Mouse (Mus musculus): ENCODE data around the gene Rab21. TPM values are rescaled to one million over a fixed set of nuclear protein-coding genes. Genes with fewer than 3 reads are reported as not detected.
A peak's percentile ranks its signal among the peaks of the same experiment; 100 is the strongest.

The Rab21 gene
- 10.0 and 11.9 TPM in 2 replicates for polyA plus RNA-seq (2014; fragmentation: Nextera tagmentation; extraction: Ambion mirVana)

DNA sequence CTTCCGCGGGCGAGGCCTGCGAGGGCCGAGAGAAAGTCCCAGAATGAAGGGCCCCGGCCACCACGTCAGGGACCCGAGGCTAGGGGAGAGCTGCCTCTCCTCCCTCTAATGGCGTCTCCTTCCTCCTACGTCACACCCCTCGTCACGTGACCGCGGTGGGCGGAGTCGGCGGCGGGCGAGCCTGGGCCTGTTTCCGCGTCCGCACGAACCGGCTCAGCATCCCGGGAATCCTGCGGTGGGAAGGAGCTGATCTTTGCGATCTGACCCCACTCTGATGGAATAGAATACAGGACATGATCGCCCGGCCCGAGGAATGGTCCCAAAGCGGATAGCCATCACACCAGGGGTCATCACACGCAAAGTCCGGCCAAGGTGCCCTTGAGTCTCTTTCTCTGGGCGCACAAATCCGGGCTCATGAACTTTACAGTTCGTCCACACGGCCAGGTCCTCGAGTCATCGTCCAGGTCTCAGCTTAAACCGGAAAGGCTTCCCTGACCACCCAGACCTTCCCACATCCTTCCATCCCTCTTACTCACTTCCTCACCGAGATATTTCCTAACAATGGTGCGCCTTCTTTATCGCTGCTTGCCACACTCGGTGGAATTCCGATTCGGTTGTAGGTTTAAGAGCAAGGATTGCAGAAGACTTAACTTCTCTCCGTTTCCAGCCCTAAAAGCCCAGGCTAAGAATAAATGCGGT lies at the start of gene Rab21:
Gene Rab21, minus strand, starts transcription at position 122 of the 699 bp plus-strand sequence.
- under 1% methylated on average over 46 of the region's 48 CpGs for WGBS
- Histone ChIP-seq H3K27me3 (ENCODE audit: control insufficient read depth, insufficient read depth, low read length) (no peaks in the 10 kb centered on the region), H3K36me3 (ENCODE audit: control insufficient read depth, insufficient read depth, low read length) (no peaks in the 10 kb centered on the region), H3K4me3 (ENCODE audit: low read depth, low read length) (peak within 1 kb of the TSS; percentile 89), H3K4me2 (ENCODE audit: low read depth, low read length, severe bottlenecking) (peak within 1 kb of the TSS; percentile 88), H3K9ac (ENCODE audit: low read length) (peak within 1 kb of the TSS; percentile 92), H3K27ac (ENCODE audit: low read depth, low read length) (peak within 1 kb of the TSS; percentile 75), H3K4me1 (replicated peaks; ENCODE audit: control insufficient read depth, insufficient read depth, low read length) (peaks cover 7% of the 10 kb centered on the region), H3K9me3 (ENCODE audit: control insufficient read depth, low read length) (no peaks in the 10 kb centered on the region)
- peak; percentile 97 for DNase-seq (ENCODE audit: low spot score)
- ATAC-seq (replicated peaks; ENCODE audit: low FRiP score): peak; percentile 94

DNA sequence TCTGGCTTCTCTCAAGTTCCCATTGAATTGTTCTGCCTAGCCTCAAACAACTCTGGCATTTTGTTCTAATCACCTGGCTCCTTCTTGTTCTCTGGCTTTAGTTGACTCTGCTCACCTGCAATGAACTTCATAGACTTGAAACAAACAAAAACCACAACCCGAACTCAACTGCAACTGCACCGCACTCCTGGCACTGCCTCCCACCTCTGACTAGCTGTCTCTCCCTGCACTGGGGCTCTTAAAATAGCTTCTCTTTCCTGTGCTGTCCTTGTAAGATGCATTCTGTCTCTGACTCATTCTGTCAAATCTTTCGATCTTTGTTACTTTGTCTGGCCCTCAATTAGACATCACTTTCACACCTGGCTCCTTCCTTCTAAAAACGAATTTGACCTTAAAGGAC lies 47.8 kb upstream of the Rab21 start:
- Histone ChIP-seq H3K27me3 (ENCODE audit: control insufficient read depth, insufficient read depth, low read length) (no peaks in the 10 kb centered on the region), H3K4me1 (replicated peaks; ENCODE audit: control insufficient read depth, insufficient read depth, low read length) (0 out of 2 replicates have a peak, but pooled peaks cover 2% of the 10 kb centered on the region), H3K4me3 (ENCODE audit: low read depth, low read length) (no peak overlapping the region; the same call in 1 of the 2 replicates), H3K9ac (ENCODE audit: low read length) (no peak overlapping the region; the same call in 1 of the 2 replicates), H3K36me3 (ENCODE audit: control insufficient read depth, insufficient read depth, low read length) (no peaks in the 10 kb centered on the region), H3K27ac (ENCODE audit: low read depth, low read length) (no peak overlapping the region), H3K9me3 (ENCODE audit: control insufficient read depth, low read length) (no peaks in the 10 kb centered on the region), H3K4me2 (ENCODE audit: low read depth, low read length, severe bottlenecking) (peak overlapping the region; percentile 75)
- WGBS: 82% methylated on average over 4 of the region's 4 CpGs
- ATAC-seq (replicated peaks; ENCODE audit: low FRiP score): no peak
- no peak for DNase-seq (ENCODE audit: low spot score)

DNA sequence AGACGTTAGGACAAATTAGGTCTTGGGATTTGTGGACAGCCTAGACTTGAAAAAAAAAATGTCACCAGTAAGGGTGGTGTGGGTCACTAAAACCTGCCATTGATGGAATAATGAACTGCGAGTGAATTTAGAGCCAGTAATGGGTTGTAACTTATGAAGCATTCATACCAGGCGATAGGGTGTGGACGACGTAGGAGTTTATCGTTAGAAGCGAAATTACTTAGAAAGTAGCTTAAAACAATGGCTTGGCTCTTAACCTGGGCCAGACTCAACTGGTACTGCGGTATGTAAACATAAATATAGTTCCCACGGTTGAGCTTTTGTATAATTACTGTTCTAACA lies 47.2 kb upstream of the Rab21 start:
- Histone ChIP-seq H3K36me3 (ENCODE audit: control insufficient read depth, insufficient read depth, low read length) (no peaks in the 10 kb centered on the region), H3K4me1 (replicated peaks; ENCODE audit: control insufficient read depth, insufficient read depth, low read length) (0 out of 2 replicates have a peak, but pooled peaks cover 2% of the 10 kb centered on the region), H3K27ac (ENCODE audit: low read depth, low read length) (peak overlapping the region; percentile 94), H3K9ac (ENCODE audit: low read length) (peak overlapping the region; percentile 59), H3K4me3 (ENCODE audit: low read depth, low read length) (peak overlapping the region; percentile 54), H3K4me2 (ENCODE audit: low read depth, low read length, severe bottlenecking) (peak overlapping the region; percentile 75), H3K27me3 (ENCODE audit: control insufficient read depth, insufficient read depth, low read length) (no peaks in the 10 kb centered on the region), H3K9me3 (ENCODE audit: control insufficient read depth, low read length) (no peaks in the 10 kb centered on the region)
- 13% methylated on average over 9 of the region's 9 CpGs for WGBS
- DNase-seq (ENCODE audit: low spot score): no peak
- no peak; the same call in 1 of the 2 replicates for ATAC-seq (replicated peaks; ENCODE audit: low FRiP score)

DNA sequence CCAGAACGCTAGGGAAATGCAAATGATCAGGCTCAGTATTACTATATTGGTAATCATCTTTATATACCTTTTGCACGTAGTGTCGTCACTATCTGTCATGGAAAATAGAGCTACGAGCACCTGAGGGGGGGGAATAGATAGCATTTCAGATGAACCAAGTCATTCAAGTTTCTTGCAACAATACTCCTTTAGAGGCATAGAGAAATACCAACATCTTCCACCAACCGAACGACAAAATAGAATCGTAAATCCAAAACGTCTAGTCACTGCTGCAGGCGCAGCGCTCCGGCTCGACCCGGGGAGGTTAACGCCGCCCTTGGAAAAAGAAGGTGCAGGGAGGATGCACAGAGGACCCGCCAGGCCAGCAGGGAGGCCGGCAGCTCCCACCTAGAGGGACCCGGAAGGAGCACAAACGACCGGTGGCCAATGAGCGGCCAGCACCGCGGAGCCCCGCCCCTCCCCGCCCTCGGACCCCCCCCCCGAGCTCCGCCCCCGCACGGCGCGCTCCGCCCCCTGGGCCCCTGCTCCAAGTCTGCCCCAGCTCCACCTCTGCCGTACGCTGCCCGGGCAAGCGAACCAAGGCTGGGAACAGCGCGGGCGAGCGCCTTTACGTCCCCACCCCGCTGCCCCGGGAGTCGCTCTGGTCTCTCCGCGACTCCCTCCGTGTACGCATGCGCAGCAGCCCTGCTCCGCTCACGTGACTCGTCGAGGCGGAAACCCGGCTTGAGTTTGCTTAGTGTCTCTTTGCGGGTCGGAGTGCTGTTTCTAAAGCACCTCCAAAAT lies 46.6 kb upstream of the Rab21 start, which contains the start of gene Tmem19:
Gene Tmem19, minus strand, starts transcription at position 662 of the 783 bp plus-strand sequence.
- Histone ChIP-seq H3K4me2 (ENCODE audit: low read depth, low read length, severe bottlenecking) (peak within 1 kb of the TSS; percentile 75), H3K9me3 (ENCODE audit: control insufficient read depth, low read length) (no peaks in the 10 kb centered on the region), H3K4me1 (replicated peaks; ENCODE audit: control insufficient read depth, insufficient read depth, low read length) (0 out of 2 replicates have a peak, but pooled peaks cover 2% of the 10 kb centered on the region), H3K4me3 (ENCODE audit: low read depth, low read length) (peak within 1 kb of the TSS; percentile 54), H3K27ac (ENCODE audit: low read depth, low read length) (peak within 1 kb of the TSS; percentile 94), H3K9ac (ENCODE audit: low read length) (peak within 1 kb of the TSS; percentile 59), H3K36me3 (ENCODE audit: control insufficient read depth, insufficient read depth, low read length) (no peaks in the 10 kb centered on the region), H3K27me3 (ENCODE audit: control insufficient read depth, insufficient read depth, low read length) (no peaks in the 10 kb centered on the region)
- DNase-seq (ENCODE audit: low spot score) (peak; percentile 98), ATAC-seq (replicated peaks; ENCODE audit: low FRiP score) (peak; percentile 99)
- under 1% methylated on average over 58 of the region's 58 CpGs for WGBS

GRCm38 (mm10) chr10:115359066-115359465 lies 43.7 kb upstream of the Rab21 start:
- H3K4me2 ChIP-seq (ENCODE audit: low read depth, low read length, severe bottlenecking): no peak overlapping the region
- H3K4me1 ChIP-seq (replicated peaks; ENCODE audit: control insufficient read depth, insufficient read depth, low read length): 0 out of 2 replicates have a peak, but pooled peaks cover 2% of the 10 kb centered on the region
- H3K27me3 ChIP-seq (ENCODE audit: control insufficient read depth, insufficient read depth, low read length): no peaks in the 10 kb centered on the region
- no peaks in the 10 kb centered on the region; the same call in 1 of the 2 replicates for H3K36me3 ChIP-seq (ENCODE audit: control insufficient read depth, insufficient read depth, low read length)
- no peak for DNase-seq (ENCODE audit: low spot score)
- H3K9me3 ChIP-seq (ENCODE audit: control insufficient read depth, low read length): no peaks in the 10 kb centered on the region
- H3K9ac ChIP-seq (ENCODE audit: low read length): no peak overlapping the region
- no peak for ATAC-seq (replicated peaks; ENCODE audit: low FRiP score)
- 91% methylated on average over 7 of the region's 7 CpGs for WGBS
- H3K4me3 ChIP-seq (ENCODE audit: low read depth, low read length): no peak overlapping the region
- H3K27ac ChIP-seq (ENCODE audit: low read depth, low read length): no peak overlapping the region

DNA sequence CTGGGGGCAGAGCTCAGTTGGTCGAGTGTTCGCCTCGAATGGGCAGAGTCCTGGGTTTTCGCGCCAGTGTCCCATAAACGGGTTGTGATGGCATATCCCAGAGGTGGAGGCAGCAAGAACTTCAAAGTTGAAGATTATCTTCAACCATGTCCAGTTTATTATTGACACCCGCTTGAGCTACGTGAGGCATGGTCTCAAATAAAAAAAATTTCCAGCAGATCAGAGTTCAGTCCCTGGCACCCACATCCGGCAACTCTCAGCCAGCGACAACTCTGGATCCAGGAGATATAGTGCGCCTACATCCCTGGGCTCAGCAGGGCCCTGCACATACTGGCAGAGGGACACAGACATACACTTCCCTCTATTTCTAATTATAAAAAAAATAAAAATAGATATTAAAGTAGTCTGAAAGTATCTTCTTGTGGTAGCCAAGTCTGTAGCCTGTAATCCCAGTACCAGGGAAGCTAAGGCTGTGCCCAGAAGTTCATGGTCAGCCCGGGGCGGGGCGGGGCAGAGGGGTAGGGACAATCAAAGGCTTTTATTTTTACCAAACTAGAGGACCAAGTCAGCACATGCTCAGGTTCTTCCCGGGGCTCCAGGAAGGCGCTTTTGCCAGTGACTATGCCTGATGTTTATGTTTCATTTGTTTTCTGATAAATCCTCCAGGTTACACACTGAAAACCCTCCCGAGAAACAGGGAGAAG lies 43.0 kb upstream of the Rab21 start:
- H3K4me3 ChIP-seq (ENCODE audit: low read depth, low read length): no peak overlapping the region
- H3K27ac ChIP-seq (ENCODE audit: low read depth, low read length): no peak overlapping the region
- 0 out of 2 replicates have a peak, but pooled peaks cover 2% of the 10 kb centered on the region for H3K4me1 ChIP-seq (replicated peaks; ENCODE audit: control insufficient read depth, insufficient read depth, low read length)
- H3K4me2 ChIP-seq (ENCODE audit: low read depth, low read length, severe bottlenecking): no peak overlapping the region
- ATAC-seq (replicated peaks; ENCODE audit: low FRiP score): no peak
- H3K9me3 ChIP-seq (ENCODE audit: control insufficient read depth, low read length): no peaks in the 10 kb centered on the region
- H3K27me3 ChIP-seq (ENCODE audit: control insufficient read depth, insufficient read depth, low read length): no peaks in the 10 kb centered on the region
- H3K9ac ChIP-seq (ENCODE audit: low read length): no peak overlapping the region
- no peaks in the 10 kb centered on the region; the same call in 1 of the 2 replicates for H3K36me3 ChIP-seq (ENCODE audit: control insufficient read depth, insufficient read depth, low read length)
- no peak for DNase-seq (ENCODE audit: low spot score)
- WGBS: 95% methylated on average over 17 of the region's 17 CpGs

- no peak for ATAC-seq (replicated peaks; ENCODE audit: low FRiP score)
- Histone ChIP-seq H3K36me3 (ENCODE audit: control insufficient read depth, insufficient read depth, low read length) (no peaks in the 10 kb centered on the region; the same call in 1 of the 2 replicates), H3K27me3 (ENCODE audit: control insufficient read depth, insufficient read depth, low read length) (no peaks in the 10 kb centered on the region), H3K4me3 (ENCODE audit: low read depth, low read length) (no peak overlapping the region), H3K9ac (ENCODE audit: low read length) (no peak overlapping the region), H3K4me1 (replicated peaks; ENCODE audit: control insufficient read depth, insufficient read depth, low read length) (no peaks in the 10 kb centered on the region), H3K9me3 (ENCODE audit: control insufficient read depth, low read length) (no peaks in the 10 kb centered on the region), H3K4me2 (ENCODE audit: low read depth, low read length, severe bottlenecking) (no peak overlapping the region), H3K27ac (ENCODE audit: low read depth, low read length) (no peak overlapping the region)
- 86% methylated on average over 6 of the region's 7 CpGs for WGBS
- no peak for DNase-seq (ENCODE audit: low spot score)
Observed at GRCm38 (mm10) chr10:115356106-115356505, 40.7 kb upstream of the Rab21 start.

- Histone ChIP-seq H3K36me3 (ENCODE audit: control insufficient read depth, insufficient read depth, low read length) (no peaks in the 10 kb centered on the region; the same call in 1 of the 2 replicates), H3K27ac (ENCODE audit: low read depth, low read length) (no peak overlapping the region), H3K9ac (ENCODE audit: low read length) (no peak overlapping the region), H3K27me3 (ENCODE audit: control insufficient read depth, insufficient read depth, low read length) (no peaks in the 10 kb centered on the region), H3K4me2 (ENCODE audit: low read depth, low read length, severe bottlenecking) (no peak overlapping the region), H3K9me3 (ENCODE audit: control insufficient read depth, low read length) (no peaks in the 10 kb centered on the region), H3K4me3 (ENCODE audit: low read depth, low read length) (no peak overlapping the region), H3K4me1 (replicated peaks; ENCODE audit: control insufficient read depth, insufficient read depth, low read length) (no peaks in the 10 kb centered on the region)
- ATAC-seq (replicated peaks; ENCODE audit: low FRiP score): no peak
- WGBS: 89% methylated on average over 6 of the region's 6 CpGs
- DNase-seq (ENCODE audit: low spot score): no peak
Observed at GRCm38 (mm10) chr10:115355016-115355415, 39.6 kb upstream of the Rab21 start.

Measured in forebrain, embryonic 11.5 days (tissue).